Mouse (Mus musculus) kidney, embryonic 14.5 days (tissue): ENCODE results near the gene Kcnma1. TPM values are rescaled to one million over a fixed set of nuclear protein-coding genes. Genes with fewer than 3 reads are reported as not detected.

ENCODE experiments used
- ATAC-seq: fragments of 200-750 bp; cut with Nextera tagmentation; 2 replicates; pipeline ENCODE4 v1.8.0; 2017; ENCODE audit warnings: moderate number of reproducible peaks, mild to moderate bottlenecking, moderate TSS enrichment, moderate library complexity; ENCODE audit not compliant: low FRiP score, low TSS enrichment
- H3K27ac ChIP-seq: fragments of 300-500 bp; sonication (generic); 2 replicates; pipeline ENCODE4 v1.5.1; 2014; ENCODE audit warnings: low read depth, mild to moderate bottlenecking, low read length, moderate library complexity, mixed read lengths
- H3K27me3 ChIP-seq: fragments of 300-500 bp; sonication (generic); 2 replicates; pipeline ENCODE4 v1.6.1; 2014; ENCODE audit warnings: mild to moderate bottlenecking, low read length; ENCODE audit not compliant: control insufficient read depth, insufficient read depth
- H3K36me3 ChIP-seq: fragments of 300-500 bp; sonication (generic); 2 replicates; pipeline ENCODE4 v1.6.1; 2014; ENCODE audit warnings: low read length, mixed read lengths; ENCODE audit not compliant: control insufficient read depth, insufficient read depth
- H3K4me1 ChIP-seq: fragments of 300-500 bp; sonication (generic); 2 replicates; pipeline ENCODE4 v1.6.1; 2014; ENCODE audit warnings: low read length, mixed read lengths; ENCODE audit not compliant: control insufficient read depth, insufficient read depth
- H3K4me2 ChIP-seq: fragments of 300-500 bp; sonication (generic); replicated peaks from 2 replicates; pipeline ENCODE4 v1.6.1; 2014; ENCODE audit warnings: low read depth, mild to moderate bottlenecking, low read length
- H3K4me3 ChIP-seq: fragments of 300-500 bp; sonication (generic); 2 replicates; pipeline ENCODE4 v1.5.1; 2014; ENCODE audit warnings: mild to moderate bottlenecking, low read length
- H3K9ac ChIP-seq: fragments of 300-500 bp; sonication (generic); 2 replicates; pipeline ENCODE4 v1.6.1; 2014; ENCODE audit warnings: low read depth, mild to moderate bottlenecking, low read length, moderate library complexity
- H3K9me3 ChIP-seq: fragments of 300-500 bp; sonication (generic); 2 replicates; pipeline ENCODE4 v1.6.1; 2016; ENCODE audit warnings: low read length; ENCODE audit not compliant: control insufficient read depth
- WGBS: fragments of 180-500 bp; shearing (Covaris S2); extraction: QIAGEN DNeasy Blood & Tissue Kit; methylation state at CpG from one replicate; pipeline ENCODE4 v1.1.7; 2014; 5-methylcytosine and 5-hydroxymethylcytosine counted together
- polyA plus RNA-seq: library from polyadenylated mRNA; unstranded; fragments of >200 nt; fragmentation: Nextera tagmentation; extraction: Ambion mirVana; gene quantifications from 2 replicates; pipeline ENCODE4 v1.2.1, GENCODE M21; 2014

Kcnma1 gene
- polyA plus RNA-seq, 1 experiment from 2014 or later: 1.5 TPM

DNA sequence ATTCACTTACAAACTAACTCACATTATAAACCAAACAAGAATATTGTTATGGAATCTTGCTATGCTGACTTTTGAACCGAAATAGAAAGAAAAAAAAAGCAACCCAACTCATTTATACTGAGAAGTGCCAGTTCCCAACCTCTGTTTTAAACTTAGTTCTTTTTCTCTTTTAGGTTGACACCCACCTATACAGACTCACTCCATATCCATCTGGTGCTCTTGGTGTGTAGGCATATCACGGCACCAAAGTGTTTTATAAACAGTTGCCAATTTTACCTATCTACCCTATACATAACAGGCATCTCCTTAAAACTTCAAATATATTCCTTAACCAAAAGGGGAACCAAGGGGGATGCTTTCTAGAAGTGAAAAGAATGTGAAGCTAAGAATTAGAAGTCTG lies 393.6 kb downstream of the Kcnma1 start:
- ATAC-seq: no peak
- no peak overlapping the region for H3K9ac ChIP-seq
- H3K4me3 ChIP-seq: no peak overlapping the region
- H3K27ac ChIP-seq: no peak overlapping the region
- H3K4me2 ChIP-seq: no peak overlapping the region
- no peaks in the 10 kb centered on the region for H3K36me3 ChIP-seq
- H3K4me1 ChIP-seq: no peaks in the 10 kb centered on the region
- H3K9me3 ChIP-seq: no peaks in the 10 kb centered on the region
- 97% methylated on average over 2 of the region's 2 CpGs for WGBS
- no peaks in the 10 kb centered on the region for H3K27me3 ChIP-seq

DNA sequence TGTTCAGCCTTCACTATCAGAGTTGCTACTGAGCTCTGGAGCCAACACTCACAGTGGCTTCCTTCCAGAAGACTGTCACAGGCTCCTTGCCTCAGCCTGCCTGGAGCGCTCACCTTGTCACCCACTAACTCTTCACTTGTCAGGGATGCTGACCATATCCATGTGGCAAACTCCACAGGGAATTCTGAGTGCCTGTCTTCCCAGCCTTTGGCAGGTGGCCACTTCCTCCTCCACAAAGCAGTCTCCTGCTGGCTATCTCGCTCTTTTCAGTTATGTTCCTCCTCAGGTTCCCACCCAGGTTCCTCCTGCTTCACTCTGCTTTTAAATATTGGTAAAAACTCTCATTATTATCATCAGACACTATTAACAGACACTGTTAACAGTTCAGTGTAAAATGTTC lies 395.3 kb downstream of the Kcnma1 start:
- Histone ChIP-seq H3K4me2 (no peak overlapping the region), H3K27me3 (no peaks in the 10 kb centered on the region), H3K9me3 (no peaks in the 10 kb centered on the region), H3K9ac (no peak overlapping the region), H3K36me3 (no peaks in the 10 kb centered on the region), H3K4me1 (no peaks in the 10 kb centered on the region), H3K4me3 (no peak overlapping the region), H3K27ac (no peak overlapping the region)
- no peak for ATAC-seq
- WGBS: 73% methylated on average over 2 of the region's 2 CpGs

DNA sequence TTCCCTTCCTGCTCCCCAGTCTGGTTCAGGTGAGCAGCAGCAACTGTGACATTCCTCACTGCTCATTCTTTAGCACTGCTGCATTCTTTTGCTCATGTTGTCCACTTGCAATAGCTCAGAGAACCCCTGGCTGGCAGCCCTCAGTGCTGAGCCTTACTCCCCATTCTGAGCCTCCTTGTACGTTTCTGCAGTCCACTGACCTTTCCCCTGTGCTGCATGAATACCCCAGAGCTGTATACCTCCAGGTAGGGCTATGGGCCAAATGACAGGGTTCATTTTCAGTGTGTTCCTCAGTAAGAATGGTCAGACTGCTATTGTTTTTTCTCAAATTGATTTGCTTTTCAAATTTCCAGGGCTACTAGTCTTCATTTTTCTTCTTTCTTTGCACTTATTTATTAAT lies 396.2 kb downstream of the Kcnma1 start:
- 35% methylated on average over 1 of the region's 1 CpGs for WGBS
- ATAC-seq: no peak
- no peak overlapping the region for H3K4me2 ChIP-seq
- H3K36me3 ChIP-seq: no peaks in the 10 kb centered on the region
- no peak overlapping the region for H3K4me3 ChIP-seq
- H3K9me3 ChIP-seq: no peaks in the 10 kb centered on the region
- no peak overlapping the region for H3K9ac ChIP-seq
- H3K4me1 ChIP-seq: no peaks in the 10 kb centered on the region
- no peaks in the 10 kb centered on the region for H3K27me3 ChIP-seq
- no peak overlapping the region for H3K27ac ChIP-seq

DNA sequence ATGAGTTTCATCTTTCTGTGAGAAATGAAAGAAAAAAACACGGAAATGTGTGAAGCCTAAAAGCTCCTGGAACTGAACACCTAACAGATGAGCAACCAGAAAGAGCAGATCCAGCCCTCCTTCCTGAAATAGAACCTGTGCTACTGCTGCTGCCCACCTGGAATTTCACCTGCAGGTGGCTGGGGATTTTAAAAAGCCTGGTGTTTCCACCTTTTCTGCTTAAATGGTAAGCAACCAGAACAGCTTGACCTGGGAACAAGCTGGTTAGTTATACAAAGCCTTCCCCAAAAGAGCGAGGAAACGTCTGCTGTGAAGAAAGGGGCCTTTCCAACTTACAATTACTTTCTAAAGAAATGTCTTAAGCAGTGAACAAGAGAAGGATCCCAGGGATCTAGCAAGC lies 404.2 kb downstream of the Kcnma1 start:
- no peak overlapping the region for H3K4me3 ChIP-seq
- no peak for ATAC-seq
- WGBS: 72% methylated on average over 3 of the region's 3 CpGs

DNA sequence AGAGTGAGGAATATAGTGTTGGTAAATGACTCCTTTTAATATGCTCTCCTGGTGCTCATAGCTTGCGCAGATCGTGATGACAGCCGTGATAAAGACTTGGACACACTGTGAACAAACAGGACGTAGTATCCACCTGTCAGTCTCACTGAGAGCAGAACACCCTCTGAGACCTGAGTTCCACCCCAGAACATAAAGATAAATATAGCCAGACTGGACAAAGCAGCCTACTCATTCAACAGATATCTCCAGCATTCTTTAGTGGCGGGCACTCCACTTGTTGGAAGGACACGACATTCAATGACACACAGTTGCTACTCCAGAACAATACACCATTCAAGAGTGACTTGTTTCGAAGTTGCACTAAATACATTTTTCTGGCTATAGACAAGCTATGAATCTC lies 408.6 kb downstream of the Kcnma1 start:
- no peak overlapping the region for H3K9ac ChIP-seq
- no peak for ATAC-seq
- WGBS: 84% methylated on average over 7 of the region's 7 CpGs

More for the DNA sequence above, 404.2 kb downstream of the Kcnma1 start:
- H3K36me3 ChIP-seq: no peaks in the 10 kb centered on the region
- no peaks in the 10 kb centered on the region for H3K9me3 ChIP-seq
- no peak overlapping the region for H3K27ac ChIP-seq
- no peak overlapping the region for H3K9ac ChIP-seq
- H3K4me2 ChIP-seq: no peak overlapping the region
- no peaks in the 10 kb centered on the region for H3K4me1 ChIP-seq
- H3K27me3 ChIP-seq: no peaks in the 10 kb centered on the region

DNA sequence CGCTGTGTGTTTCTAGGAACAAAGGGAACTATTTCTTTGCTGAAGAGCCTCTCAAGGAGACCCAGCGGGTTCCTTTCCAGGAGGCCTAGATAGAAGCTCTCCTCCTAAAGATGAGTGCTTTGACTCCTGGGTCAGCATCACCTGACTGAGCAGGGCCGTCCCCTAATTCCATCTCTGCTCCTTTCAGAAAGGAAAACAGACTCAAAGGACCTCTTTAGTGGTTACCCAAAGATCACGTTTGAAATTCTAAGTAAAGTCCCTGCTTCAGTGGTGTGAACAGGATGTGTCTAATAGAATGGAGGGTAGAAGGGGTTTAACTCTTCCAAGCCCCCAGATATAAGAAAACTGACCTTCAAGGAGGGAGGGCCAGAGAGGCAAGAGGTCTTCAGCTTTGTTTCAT lies 411.4 kb downstream of the Kcnma1 start:
- Histone ChIP-seq H3K36me3 (no peaks in the 10 kb centered on the region), H3K9ac (no peak overlapping the region), H3K9me3 (no peaks in the 10 kb centered on the region), H3K4me1 (no peaks in the 10 kb centered on the region), H3K27ac (no peak overlapping the region), H3K4me3 (no peak overlapping the region), H3K27me3 (no peaks in the 10 kb centered on the region; the same call in 1 of the 2 replicates), H3K4me2 (no peak overlapping the region)
- WGBS: 47% methylated on average over 4 of the region's 4 CpGs
- no peak for ATAC-seq

More for the DNA sequence above, 408.6 kb downstream of the Kcnma1 start:
- Histone ChIP-seq H3K27ac (no peak overlapping the region), H3K27me3 (no peaks in the 10 kb centered on the region; the same call in 1 of the 2 replicates), H3K4me2 (no peak overlapping the region), H3K9me3 (no peaks in the 10 kb centered on the region), H3K4me1 (no peaks in the 10 kb centered on the region), H3K36me3 (no peaks in the 10 kb centered on the region), H3K4me3 (no peak overlapping the region)

DNA sequence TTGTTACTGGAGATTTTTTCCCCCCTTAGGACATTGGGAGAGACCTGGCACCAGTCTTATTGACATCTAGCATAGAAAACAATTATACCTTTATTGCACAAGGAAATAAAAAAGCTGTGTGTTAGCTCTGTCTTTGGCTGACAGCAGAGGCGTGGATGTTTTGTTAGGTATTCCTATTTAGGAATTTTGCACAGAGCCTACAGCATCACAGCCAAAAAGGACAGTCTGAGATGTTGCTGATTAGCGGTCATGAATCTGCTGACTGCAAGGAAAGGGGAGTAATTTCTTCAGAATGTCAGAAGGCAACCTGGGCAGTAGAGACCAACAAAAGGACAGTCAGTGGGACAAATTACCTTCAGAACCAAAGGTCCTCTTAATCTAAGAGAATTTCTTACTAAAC lies 412.2 kb downstream of the Kcnma1 start:
- Histone ChIP-seq H3K4me1 (no peaks in the 10 kb centered on the region), H3K4me2 (no peak overlapping the region), H3K36me3 (no peaks in the 10 kb centered on the region), H3K9me3 (no peaks in the 10 kb centered on the region), H3K4me3 (no peak overlapping the region), H3K27me3 (no peaks in the 10 kb centered on the region; the same call in 1 of the 2 replicates), H3K27ac (no peak overlapping the region), H3K9ac (no peak overlapping the region)
- 64% methylated on average over 2 of the region's 2 CpGs for WGBS
- no peak for ATAC-seq

DNA sequence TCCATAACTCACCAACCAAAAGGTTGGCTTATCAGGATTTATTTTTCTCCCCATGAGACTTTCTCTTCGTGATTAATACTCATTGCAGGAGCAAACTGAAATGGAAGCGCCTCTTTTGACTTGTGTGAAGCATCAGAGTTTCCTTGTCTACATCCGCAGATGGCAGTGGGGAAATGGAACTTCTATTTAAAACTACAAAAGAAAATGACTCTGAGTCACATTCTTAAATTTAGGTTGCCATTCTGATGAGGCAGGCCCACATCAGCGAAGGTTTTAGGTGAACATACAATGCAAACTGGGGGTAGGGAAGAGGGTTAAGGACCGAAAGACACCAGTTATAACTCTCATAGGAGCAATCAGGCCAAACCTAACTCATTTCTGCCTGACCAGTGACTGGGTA lies 419.7 kb downstream of the Kcnma1 start:
- no peaks in the 10 kb centered on the region for H3K4me1 ChIP-seq
- no peak overlapping the region for H3K27ac ChIP-seq
- 80% methylated on average over 5 of the region's 5 CpGs for WGBS
- no peaks in the 10 kb centered on the region for H3K36me3 ChIP-seq
- no peak overlapping the region for H3K9ac ChIP-seq
- no peak overlapping the region for H3K4me2 ChIP-seq
- H3K9me3 ChIP-seq: no peaks in the 10 kb centered on the region
- no peaks in the 10 kb centered on the region for H3K27me3 ChIP-seq
- ATAC-seq: no peak
- H3K4me3 ChIP-seq: no peak overlapping the region

DNA sequence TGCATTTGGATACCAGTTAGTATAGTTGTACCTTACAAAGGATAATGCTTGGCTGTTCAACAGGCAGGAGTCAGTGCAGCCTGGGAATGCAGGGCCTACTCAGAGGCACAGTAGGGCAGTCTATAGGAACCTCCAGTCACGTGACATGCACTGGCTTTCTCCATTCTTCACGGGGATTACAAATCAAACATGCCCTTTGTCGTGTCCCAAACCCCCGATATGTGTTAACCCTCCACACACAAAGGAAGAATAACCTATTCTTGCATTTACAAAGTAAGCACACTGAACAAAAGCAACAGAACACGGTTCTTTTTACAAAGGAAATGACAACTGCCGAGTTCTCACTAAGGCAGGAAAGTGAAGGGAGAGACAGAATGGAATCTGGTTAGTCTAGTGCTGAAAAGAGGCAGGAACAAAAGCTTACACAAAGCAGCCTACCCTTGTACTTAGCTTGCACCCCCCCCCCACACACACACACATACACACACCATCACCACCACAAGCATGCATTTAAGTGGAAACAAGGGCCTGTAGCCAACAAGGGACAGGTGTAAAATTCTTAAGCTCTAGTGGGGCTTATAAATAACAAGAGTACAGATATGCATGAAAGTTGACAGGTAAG lies 421.4 kb downstream of the Kcnma1 start:
- H3K9me3 ChIP-seq: no peaks in the 10 kb centered on the region
- no peak overlapping the region for H3K9ac ChIP-seq
- 77% methylated on average over 6 of the region's 6 CpGs for WGBS
- no peak overlapping the region for H3K27ac ChIP-seq
- no peaks in the 10 kb centered on the region for H3K27me3 ChIP-seq
- no peak for ATAC-seq
- H3K4me2 ChIP-seq: no peak overlapping the region
- H3K36me3 ChIP-seq: no peaks in the 10 kb centered on the region
- no peaks in the 10 kb centered on the region for H3K4me1 ChIP-seq
- no peak overlapping the region for H3K4me3 ChIP-seq
